Mouse (Mus musculus) kidney, postnatal 0 days (tissue): ENCODE data around the gene Wnt7a. TPM values are rescaled to one million over a fixed set of nuclear protein-coding genes. Genes with fewer than 3 reads are reported as not detected.

Experiments
- ATAC-seq: fragments of 200-750 bp; cut with Nextera tagmentation; replicated peaks from 2 replicates; pipeline ENCODE4 v1.8.0; 2017; ENCODE audit warnings: low read depth, moderate number of reproducible peaks, moderate TSS enrichment, moderate library complexity; ENCODE audit not compliant: low FRiP score
- DNase-seq: peaks from one replicate; pipeline ENCODE4 v3.0.0-alpha.2; 2016; ENCODE audit warnings: low spot score
- H3K27ac ChIP-seq: fragments of 300-500 bp; sonication (generic); 2 replicates; pipeline ENCODE4 v1.5.1; 2014; ENCODE audit warnings: mild to moderate bottlenecking
- H3K27me3 ChIP-seq: fragments of 300-500 bp; sonication (generic); 2 replicates; pipeline ENCODE4 v1.6.1; 2014; ENCODE audit warnings: low read length, mixed read lengths; ENCODE audit not compliant: insufficient read depth
- H3K36me3 ChIP-seq: fragments of 300-500 bp; sonication (generic); 2 replicates; pipeline ENCODE4 v1.6.1; 2014; ENCODE audit warnings: low read length, mixed read lengths; ENCODE audit not compliant: insufficient read depth
- H3K4me1 ChIP-seq: fragments of 300-500 bp; sonication (generic); replicated peaks from 2 replicates; pipeline ENCODE4 v1.6.1; 2014; ENCODE audit warnings: antibody characterized with exemption, low read length, mixed read lengths; ENCODE audit not compliant: insufficient read depth
- H3K4me2 ChIP-seq: fragments of 300-500 bp; sonication (generic); 2 replicates; pipeline ENCODE4 v1.6.1; 2014; ENCODE audit warnings: mild to moderate bottlenecking, low read length, moderate library complexity, mixed read lengths
- H3K4me3 ChIP-seq: fragments of 300-500 bp; sonication (generic); replicated peaks from 2 replicates; pipeline ENCODE4 v1.5.1; 2014; ENCODE audit warnings: low read depth, low read length
- H3K9ac ChIP-seq: fragments of 300-500 bp; sonication (generic); 2 replicates; pipeline ENCODE4 v1.6.1; 2014; ENCODE audit warnings: low read depth, low read length
- H3K9me3 ChIP-seq: fragments of 300-500 bp; sonication (generic); replicated peaks from 2 replicates; pipeline ENCODE4 v1.6.1; 2016; ENCODE audit warnings: low read length, inconsistent platforms, mixed read lengths
- CTCF ChIP-seq: IDR thresholded peaks from 2 replicates; pipeline ENCODE4 v1.5.1; 2016; ENCODE audit warnings: antibody characterized with exemption, low read depth, mild to moderate bottlenecking, moderate library complexity
- WGBS: fragments of 180-500 bp; shearing (Covaris S2); extraction: QIAGEN DNeasy Blood & Tissue Kit; methylation state at CpG from one replicate; pipeline ENCODE4 v1.1.7; 2014; 5-methylcytosine and 5-hydroxymethylcytosine counted together
- polyA plus RNA-seq: library from polyadenylated mRNA; unstranded; fragments of >200 nt; fragmentation: Nextera tagmentation; extraction: Ambion mirVana; gene quantifications from 2 replicates; pipeline ENCODE4 v1.2.1, GENCODE M21; 2015

Gene Wnt7a
- polyA plus RNA-seq, 1 experiment from 2014 or later, result 0.04 TPM

- ATAC-seq (no peak), DNase-seq (no peak)
- Histone ChIP-seq H3K4me3 (no peak overlapping the region), H3K27ac (no peak overlapping the region), H3K4me1 (no peaks in the 10 kb centered on the region), H3K9me3 (no peaks in the 10 kb centered on the region), H3K36me3 (no peaks in the 10 kb centered on the region), H3K9ac (no peak overlapping the region), H3K4me2 (no peak overlapping the region), H3K27me3 (no peaks in the 10 kb centered on the region)
- 53% methylated on average over 13 of the region's 13 CpGs for WGBS
- TF ChIP-seq CTCF, result no peak
Measured at GRCm38 (mm10) chr6:91357238-91357876, 53.8 kb downstream of the Wnt7a start.

- H3K27ac ChIP-seq, result no peak overlapping the region
- no peak overlapping the region for H3K9ac ChIP-seq
- no peak for TF ChIP-seq CTCF
- no peaks in the 10 kb centered on the region for H3K4me1 ChIP-seq
- H3K36me3 ChIP-seq, result no peaks in the 10 kb centered on the region
- 41% methylated on average over 9 of the region's 9 CpGs for WGBS
- no peak overlapping the region for H3K4me3 ChIP-seq
- no peaks in the 10 kb centered on the region for H3K9me3 ChIP-seq
- ATAC-seq, result no peak
- no peak for DNase-seq
- H3K4me2 ChIP-seq, result no peak overlapping the region
- H3K27me3 ChIP-seq, result no peaks in the 10 kb centered on the region
Measured at GRCm38 (mm10) chr6:91349620-91350019, 61.5 kb downstream of the Wnt7a start.

- Histone ChIP-seq H3K4me3 (no peak overlapping the region), H3K9ac (no peak overlapping the region), H3K27me3 (no peaks in the 10 kb centered on the region), H3K4me1 (no peaks in the 10 kb centered on the region), H3K9me3 (no peaks in the 10 kb centered on the region), H3K4me2 (no peak overlapping the region), H3K27ac (no peak overlapping the region), H3K36me3 (no peaks in the 10 kb centered on the region)
- TF ChIP-seq CTCF, result no peak
- no peak for ATAC-seq
- DNase-seq, result no peak
- WGBS, result 32% methylated on average over 7 of the region's 7 CpGs
Measured at GRCm38 (mm10) chr6:91347721-91348120, 63.4 kb downstream of the Wnt7a start.

- 36% methylated on average over 3 of the region's 3 CpGs for WGBS
- ATAC-seq, result no peak
Measured at GRCm38 (mm10) chr6:91346906-91347156, 64.3 kb downstream of the Wnt7a start.

GRCm38 (mm10) chr6:91346071-91346905 lies 64.9 kb downstream of the Wnt7a start:
- no peaks in the 10 kb centered on the region for H3K36me3 ChIP-seq
- ATAC-seq, result no peak
- no peak overlapping the region for H3K4me2 ChIP-seq
- no peaks in the 10 kb centered on the region for H3K27me3 ChIP-seq
- TF ChIP-seq CTCF, result no peak
- H3K4me3 ChIP-seq, result no peak overlapping the region
- H3K9ac ChIP-seq, result no peak overlapping the region
- 41% methylated on average over 10 of the region's 10 CpGs for WGBS
- no peak overlapping the region for H3K27ac ChIP-seq
- no peak for DNase-seq
- no peaks in the 10 kb centered on the region for H3K9me3 ChIP-seq
- no peaks in the 10 kb centered on the region for H3K4me1 ChIP-seq

More at GRCm38 (mm10) chr6:91346906-91347156, 64.3 kb downstream of the Wnt7a start:
- no peak for TF ChIP-seq CTCF
- Histone ChIP-seq H3K27ac (no peak overlapping the region), H3K4me3 (no peak overlapping the region), H3K4me2 (no peak overlapping the region), H3K9ac (no peak overlapping the region), H3K4me1 (no peaks in the 10 kb centered on the region), H3K36me3 (no peaks in the 10 kb centered on the region), H3K9me3 (no peaks in the 10 kb centered on the region), H3K27me3 (no peaks in the 10 kb centered on the region)
- DNase-seq, result no peak

GRCm38 (mm10) chr6:91345091-91345490 lies 66.1 kb downstream of the Wnt7a start:
- Histone ChIP-seq H3K27ac (no peak overlapping the region), H3K27me3 (no peaks in the 10 kb centered on the region), H3K9me3 (no peaks in the 10 kb centered on the region), H3K4me2 (no peak overlapping the region), H3K9ac (no peak overlapping the region), H3K36me3 (no peaks in the 10 kb centered on the region), H3K4me3 (no peak overlapping the region), H3K4me1 (no peaks in the 10 kb centered on the region)
- DNase-seq (no peak), ATAC-seq (no peak)
- WGBS, result 74% methylated on average over 5 of the region's 5 CpGs
- TF ChIP-seq CTCF, result no peak
